Mouse (Mus musculus) left cerebral cortex, postnatal 4 days (tissue): ENCODE data around the gene H2-D1. TPM values are rescaled to one million over a fixed set of nuclear protein-coding genes. Genes with fewer than 3 reads are reported as not detected.

Experiments used
- DNase-seq: peaks from one replicate; pipeline ENCODE4 v3.0.0-alpha.2; 2022
- intact Hi-C: fragments of 180-260 bp; cut with DNase I; formaldehyde crosslinking; loops from one replicate; pipeline ENCODE4 v1.15.1; 2025
- total RNA-seq, 2 experiments: library from RNA; stranded (reverse); gene quantifications; 2 replicates each; pipeline ENCODE4 v1.2.3; 2021

The H2-D1 gene
- total RNA-seq, 2 experiments from 2014 or later: 19.1 to 22.8 TPM

GRCm38 (mm10) chr17:35239700-35240099 lies 22.8 kb upstream of the H2-D1 start:
- intact Hi-C loops: no loop called here
- DNase-seq: no peak

GRCm38 (mm10) chr17:35240384-35241304 lies 21.9 kb upstream of the H2-D1 start:
- no peak for DNase-seq
- intact Hi-C loops: no loop called here

DNA sequence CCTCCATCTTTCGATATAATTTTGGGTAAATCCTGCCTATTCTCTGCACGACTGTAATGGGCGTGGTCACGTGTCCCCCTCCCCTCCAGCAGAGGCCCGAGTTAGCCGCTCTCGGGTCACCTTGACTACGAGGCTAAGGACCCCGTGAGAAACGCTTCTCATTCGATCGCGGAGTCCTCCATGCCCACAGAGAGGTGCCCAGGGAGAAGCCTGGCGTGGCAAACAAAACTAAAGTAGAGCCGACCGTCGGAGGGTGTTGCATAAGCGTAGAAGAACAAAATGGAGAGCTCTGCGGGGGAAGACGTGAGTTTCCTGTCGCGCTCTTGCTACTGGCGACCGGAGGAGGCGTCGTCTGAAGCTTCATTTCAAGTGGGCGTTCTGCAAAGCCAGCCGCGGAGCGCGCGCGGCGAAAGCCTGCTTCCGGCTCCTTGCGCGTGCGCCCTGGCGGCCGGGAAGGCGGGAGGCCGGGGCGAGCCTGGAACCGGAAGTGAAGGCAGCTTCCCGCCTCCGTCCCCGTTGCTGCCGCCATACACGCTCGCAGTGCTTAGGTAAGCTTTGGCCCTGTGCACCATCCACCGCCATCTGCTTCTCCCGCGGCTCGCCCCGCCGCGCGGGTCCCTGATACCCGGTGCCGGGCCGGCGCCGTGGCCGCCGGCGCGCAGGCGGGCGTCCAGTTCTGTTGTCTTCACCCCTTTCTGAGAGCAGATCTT lies 21.1 kb upstream of the H2-D1 start, which contains the start of gene Ddx39b:
TSS of gene Ddx39b (plus strand) at position 442 of the 710 bp plus-strand sequence.
- intact Hi-C loops: no loop called here
- DNase-seq: peak; percentile 96

GRCm38 (mm10) chr17:35242015-35242941 lies 20.3 kb upstream of the H2-D1 start:
- DNase-seq: peak; percentile 63
- intact Hi-C loops: no loop called here

GRCm38 (mm10) chr17:35243086-35243485 lies 19.4 kb upstream of the H2-D1 start:
- DNase-seq: peak; percentile 85
- intact Hi-C loops: no loop called here

DNA sequence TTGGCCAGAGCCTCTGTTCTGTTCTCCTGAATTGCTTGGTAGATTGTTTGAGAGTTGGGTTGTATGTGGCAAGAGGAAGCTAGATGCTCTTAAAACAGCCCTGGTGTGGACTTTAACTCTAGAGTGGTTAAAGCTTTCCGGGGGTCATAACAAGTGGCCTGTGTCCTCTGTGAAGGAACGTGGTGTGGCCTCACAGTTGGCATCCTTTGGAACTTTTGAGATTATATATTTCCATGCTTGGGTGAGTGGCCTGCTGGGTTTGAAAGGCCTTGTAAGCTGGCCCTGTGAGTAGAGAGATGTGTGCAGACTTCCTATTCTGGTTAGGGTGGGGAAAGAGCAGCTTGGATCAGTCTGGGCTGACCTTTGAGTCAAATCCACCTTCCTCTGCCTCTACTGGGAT lies 17.5 kb upstream of the H2-D1 start:
- intact Hi-C loops: no loop called here
- no peak for DNase-seq

GRCm38 (mm10) chr17:35245731-35246623 lies 16.6 kb upstream of the H2-D1 start:
- intact Hi-C loops: no loop called here
- no peak for DNase-seq

DNA sequence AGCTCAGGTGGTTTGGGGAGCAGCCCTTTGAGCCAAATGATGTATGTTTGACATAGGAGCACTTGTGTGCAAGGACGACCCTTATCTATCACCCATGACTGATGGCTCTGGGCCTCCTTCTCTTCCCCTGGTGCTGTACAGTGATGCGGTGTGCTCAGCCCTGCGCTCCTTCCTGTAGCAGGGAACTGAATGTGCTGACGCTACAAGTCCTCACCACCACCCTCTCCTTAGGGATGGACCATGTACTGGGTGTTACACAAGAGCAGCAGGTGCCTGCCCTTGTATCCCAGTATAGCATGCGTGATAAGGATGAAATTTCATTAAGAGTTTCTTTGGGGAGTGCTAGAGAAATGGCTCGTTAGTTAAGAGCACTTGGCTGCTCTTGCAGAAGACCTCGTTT lies 15.4 kb upstream of the H2-D1 start:
- no peak for DNase-seq
- intact Hi-C loops: no loop called here

DNA sequence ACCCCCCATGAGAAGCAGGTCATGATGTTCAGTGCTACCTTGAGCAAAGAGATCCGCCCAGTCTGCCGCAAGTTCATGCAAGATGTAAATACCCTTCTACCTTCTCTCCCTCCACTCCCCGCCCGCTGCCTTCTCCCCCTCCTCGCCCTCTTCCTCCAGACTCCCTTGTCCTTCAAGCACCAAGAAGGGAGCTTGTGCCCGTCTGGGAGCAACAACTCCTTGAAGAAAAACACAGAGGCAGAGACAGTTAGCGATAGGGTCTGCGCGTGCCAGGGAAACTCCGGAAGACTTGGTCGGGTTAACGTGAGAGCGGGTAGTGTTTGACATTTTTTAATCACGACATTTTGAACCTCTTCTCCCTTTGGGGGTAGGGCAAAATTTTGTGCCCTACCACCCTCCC lies 13.5 kb upstream of the H2-D1 start:
- intact Hi-C loops: no loop called here
- DNase-seq: no peak

DNA sequence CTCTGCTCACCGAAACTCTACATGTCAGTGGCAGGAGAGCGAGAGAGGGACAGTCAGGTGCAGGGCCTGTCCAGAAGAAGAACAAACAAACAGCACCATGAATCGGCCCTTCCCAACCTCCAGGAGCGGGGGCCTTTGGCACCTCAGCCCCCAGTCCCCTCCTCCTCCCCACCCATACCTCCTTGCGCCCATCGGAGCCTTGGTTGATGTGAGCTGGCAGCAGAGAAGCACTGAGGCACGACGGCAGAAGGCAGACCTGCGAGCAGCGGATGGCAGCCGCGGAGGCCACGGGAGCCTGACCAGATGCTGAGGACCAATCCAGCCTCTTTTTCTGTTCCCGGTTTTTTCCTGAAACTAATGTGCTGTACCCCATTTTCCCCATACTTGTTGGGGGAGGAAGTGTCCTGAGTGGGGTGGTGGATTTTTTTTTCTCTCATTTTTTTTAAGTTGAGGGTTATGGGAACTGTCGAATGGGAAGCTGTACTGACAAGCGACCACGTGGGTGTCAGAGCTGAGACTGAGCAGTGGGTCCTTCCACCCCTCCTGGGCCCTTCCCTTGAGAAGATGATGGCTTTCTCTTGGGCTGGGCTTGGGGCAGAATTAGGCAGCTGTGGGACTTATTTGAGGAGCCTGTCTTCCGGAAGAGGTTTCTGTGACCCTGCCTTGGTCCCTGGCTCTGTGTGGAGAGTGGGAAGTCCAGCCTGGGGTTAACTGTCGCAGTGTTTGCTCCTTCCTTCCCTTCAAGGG lies 12.9 kb upstream of the H2-D1 start:
- DNase-seq: no peak
- intact Hi-C loops: no loop called here

DNA sequence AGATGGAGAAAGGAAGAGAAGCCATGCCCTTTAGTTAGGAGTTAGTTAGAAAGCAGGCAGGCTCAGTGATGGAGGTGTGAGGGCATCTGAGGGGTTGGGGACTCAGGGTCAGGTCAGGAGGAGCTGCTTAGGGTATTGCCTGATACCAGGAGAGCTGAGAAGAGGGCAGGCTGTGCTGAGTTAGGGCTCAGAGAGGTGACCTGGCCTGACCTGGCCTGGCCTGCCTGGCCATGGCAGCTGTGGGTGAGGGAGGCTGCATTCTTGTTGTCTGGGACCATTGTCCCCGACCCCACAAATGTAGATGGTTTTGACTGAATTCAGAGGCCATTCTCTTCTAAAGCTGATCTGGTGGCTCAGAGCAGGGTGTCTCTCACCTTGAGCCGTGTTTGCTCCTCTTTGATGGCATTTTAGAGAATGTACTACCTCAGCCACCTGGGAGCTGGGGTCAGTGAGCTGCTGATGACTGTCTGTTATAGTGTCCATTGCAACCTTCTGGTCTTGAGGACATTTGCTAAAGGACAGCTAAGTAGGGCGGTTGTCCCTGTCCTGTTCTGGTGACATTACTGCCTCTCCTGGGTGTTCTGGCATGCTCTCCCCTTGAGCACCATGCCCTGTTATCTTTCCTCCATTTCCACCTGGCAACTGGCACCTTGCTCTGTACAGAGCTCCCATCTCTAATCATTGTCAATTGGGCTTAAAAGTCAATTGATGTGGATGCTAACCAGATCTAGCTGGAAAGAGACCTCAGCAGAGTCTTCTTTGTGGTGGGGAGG lies 12.0 kb upstream of the H2-D1 start:
- DNase-seq: no peak
- intact Hi-C loops: no loop called here

- DNase-seq: no peak
- intact Hi-C loops: no loop called here
These were observed 11.3 kb upstream of the H2-D1 start for GRCm38 (mm10) chr17:35251162-35251719.

- no peak for DNase-seq
- intact Hi-C loops: no loop called here
These were observed 10.5 kb upstream of the H2-D1 start for GRCm38 (mm10) chr17:35251981-35252380.

DNA sequence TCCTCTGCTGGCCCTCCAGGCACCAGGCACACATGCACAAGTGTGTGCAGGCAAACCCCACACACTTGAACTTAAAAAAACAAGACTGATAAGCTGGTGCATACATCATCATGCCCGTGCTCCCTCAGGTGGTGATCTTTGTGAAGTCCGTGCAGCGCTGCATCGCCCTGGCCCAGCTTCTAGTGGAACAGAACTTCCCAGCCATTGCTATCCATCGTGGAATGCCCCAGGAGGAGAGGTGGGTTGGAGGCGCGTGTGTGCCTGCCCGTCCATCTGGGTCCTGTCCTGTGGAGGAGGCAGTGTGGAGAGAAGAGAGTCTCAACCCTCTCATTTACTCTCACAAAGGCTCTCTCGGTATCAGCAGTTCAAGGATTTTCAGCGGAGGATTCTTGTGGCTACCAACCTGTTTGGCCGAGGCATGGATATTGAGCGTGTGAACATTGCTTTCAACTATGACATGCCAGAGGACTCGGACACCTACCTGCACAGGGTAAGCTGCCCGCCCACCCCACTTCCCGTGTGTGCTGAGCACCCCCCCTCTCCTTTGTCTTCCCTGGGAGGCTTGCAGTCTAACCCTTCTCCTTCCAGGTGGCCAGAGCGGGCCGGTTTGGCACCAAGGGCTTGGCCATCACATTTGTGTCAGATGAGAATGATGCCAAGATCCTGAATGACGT lies 9.8 kb upstream of the H2-D1 start:
- intact Hi-C loops: no loop called here
- DNase-seq: no peak

DNA sequence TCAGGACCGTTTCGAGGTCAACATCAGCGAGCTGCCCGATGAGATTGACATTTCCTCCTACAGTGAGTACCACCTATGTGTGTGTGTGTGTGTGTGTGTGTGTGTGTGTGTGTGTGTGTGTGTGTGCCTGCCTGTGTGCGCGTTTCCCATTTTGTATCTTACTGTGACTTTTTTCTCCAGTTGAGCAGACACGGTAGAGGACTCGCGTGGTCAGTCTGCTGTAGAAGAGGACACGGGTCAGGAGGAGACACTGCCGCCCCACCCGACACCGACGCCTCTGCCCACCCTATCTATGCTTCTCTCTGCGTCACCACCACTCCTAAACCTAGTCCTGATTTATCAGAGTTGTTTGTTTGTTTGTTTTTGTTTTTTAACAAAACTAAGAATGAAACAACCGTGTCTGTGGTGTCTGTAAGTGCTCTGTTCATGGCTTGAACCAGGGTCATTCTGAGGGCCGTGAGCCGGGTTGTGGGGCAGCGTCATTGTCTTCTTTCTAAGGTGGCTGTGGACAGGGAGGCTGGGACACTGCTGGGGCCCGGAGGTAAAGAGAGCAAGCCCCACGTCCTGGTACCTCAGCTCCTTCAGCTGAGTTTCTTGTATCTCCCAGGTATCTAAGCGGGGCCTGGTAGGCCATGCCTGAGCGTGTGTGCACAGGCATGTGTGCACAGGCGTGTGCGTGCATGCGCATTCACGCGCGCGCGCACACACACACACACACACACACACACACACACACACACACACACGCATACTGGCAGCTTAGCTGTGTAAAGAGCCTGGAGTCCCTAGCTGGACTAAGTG lies 9.0 kb upstream of the H2-D1 start:
- intact Hi-C loops: no loop called here
- DNase-seq: no peak

DNA sequence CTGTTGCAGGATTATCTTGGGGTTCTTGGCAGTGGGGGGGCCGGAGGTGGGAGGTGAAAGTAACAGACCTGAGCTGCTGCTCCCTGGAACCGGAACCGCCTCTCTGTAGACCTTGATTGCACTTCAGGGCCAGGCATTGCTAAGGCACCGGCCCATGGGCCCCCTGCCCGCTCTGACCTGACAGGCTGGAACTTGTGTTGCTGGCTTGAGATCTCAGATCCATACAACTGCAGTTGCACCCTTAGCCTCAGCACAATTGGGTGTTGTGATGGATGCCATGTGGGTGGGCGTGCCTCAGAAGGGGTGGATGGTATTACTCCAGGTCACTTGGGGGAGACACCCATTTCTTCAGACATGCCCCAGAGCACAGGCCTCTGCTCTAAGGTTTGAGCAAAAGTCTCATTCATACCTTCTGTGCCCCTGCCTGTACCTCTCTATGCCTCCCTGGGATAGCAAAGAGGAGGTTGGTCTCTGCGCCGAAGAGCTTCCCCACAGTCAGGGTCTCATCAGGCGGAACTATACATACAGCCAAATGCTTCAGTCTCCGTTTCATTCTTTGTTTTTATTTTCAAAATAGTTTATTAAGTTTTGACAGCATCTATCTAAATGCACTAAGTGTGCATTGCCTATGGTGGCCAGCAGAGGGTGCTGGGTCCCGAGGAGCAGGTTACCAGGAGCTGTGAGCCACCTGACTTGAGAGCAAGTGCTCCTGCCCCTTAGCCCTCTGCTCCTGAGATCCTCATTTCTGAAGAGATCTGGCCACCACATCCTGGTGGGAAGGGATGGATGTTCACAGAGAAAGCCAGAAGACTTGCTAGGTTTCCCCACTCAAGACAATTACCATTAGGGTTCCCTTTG lies 8.1 kb upstream of the H2-D1 start:
- intact Hi-C loops: no loop called here
- DNase-seq: peak; percentile 66
